In the genomic region with DNA sequence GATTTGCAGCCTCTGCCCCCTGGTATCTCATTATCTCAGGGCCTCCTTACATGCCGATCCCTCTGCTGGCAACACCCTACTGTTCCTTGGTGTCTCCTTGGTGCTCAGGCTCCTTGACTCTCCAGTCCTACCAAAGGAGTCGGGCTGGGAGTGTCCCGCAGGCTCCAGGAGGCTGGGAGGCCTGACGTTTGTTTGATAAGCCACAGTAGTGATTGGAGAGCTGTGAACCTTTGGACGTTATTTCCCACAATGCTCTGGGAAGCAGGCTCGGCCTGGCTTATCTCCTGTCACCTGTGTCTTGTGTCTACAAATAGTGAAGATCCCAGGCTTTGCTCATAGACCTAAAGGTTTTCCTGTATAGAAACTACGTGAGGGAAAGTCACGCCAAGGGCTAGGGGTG, we compare ENCODE assay signal across 12 mouse cellular contexts. TPM values are rescaled to one million over a fixed set of nuclear protein-coding genes. Genes with fewer than 3 reads are reported as not detected.
DNase-seq lines count a peak whose midpoint lies in the region; ATAC-seq and TF ChIP-seq lines count a peak whose summit lies in the region.
"Had no signal": no experiment of that assay in that cellular context is flagged by ENCODE, and none has a peak within 500 bp of the region (broad histone marks: within the 10 kb centered on the region; RNA-seq: fewer than 3 reads in every experiment).

No protein-coding gene starts in this region.

- TF ChIP-seq POLR2A in liver, adult 2 months (IDR thresholded peaks at IDR 0.05; ENCODE audit: extremely low read depth, insufficient read depth, low read length), result 0 out of 2 replicates have a peak, but pooled peaks have one; percentile 15

- H3K27ac ChIP-seq in liver, adult 2 months (replicated peaks; ENCODE audit: insufficient read depth, low read depth, low read length), result peak overlapping the region; percentile 36
- H3K27ac ChIP-seq in stomach, embryonic 14.5 days (ENCODE audit: low read length), result peak overlapping the region; percentile 56; the same call in 1 of the 2 replicates
- H3K27ac ChIP-seq: forebrain, embryonic 15.5 days; hindbrain, embryonic 15.5 days; kidney, postnatal 0 days had no signal

- no peaks in the 10 kb centered on the region for H3K36me3 ChIP-seq in liver, adult 2 months (ENCODE audit: control insufficient read depth, insufficient read depth, low read length)
- H3K36me3 ChIP-seq in stomach, embryonic 14.5 days (ENCODE audit: control insufficient read depth, insufficient read depth, low read length), result peaks cover 10% of the 10 kb centered on the region

- H3K79me2 ChIP-seq in liver, adult 2 months (ENCODE audit: control insufficient read depth, insufficient read depth, low read length), result no peaks in the 10 kb centered on the region

- H3K9me3 ChIP-seq in stomach, embryonic 14.5 days (ENCODE audit: control insufficient read depth, low read depth, low read length), result no peaks in the 10 kb centered on the region
- H3K9me3 ChIP-seq: forebrain, embryonic 15.5 days; hindbrain, embryonic 15.5 days had no signal

- 31% methylated on average over 8 of the region's 8 CpGs for WGBS in liver, adult 2 months
- WGBS in stomach, embryonic 14.5 days, result 65% methylated on average over 8 of the region's 8 CpGs

- TF ChIP-seq CTCF in liver, adult 2 months (IDR thresholded peaks at IDR 0.05; ENCODE audit: low read depth, low read length), result no peak

- no peaks in the 10 kb centered on the region for H3K27me3 ChIP-seq in liver, adult 2 months (ENCODE audit: control insufficient read depth, insufficient read depth, low read length)
- no peaks in the 10 kb centered on the region for H3K27me3 ChIP-seq in stomach, embryonic 14.5 days (ENCODE audit: control insufficient read depth, insufficient read depth, low read length)

- ATAC-seq in stomach, embryonic 14.5 days (ENCODE audit: insufficient number of reproducible peaks, insufficient read depth, low FRiP score, low read depth), result peak; percentile 20; the same call in 1 of the 2 replicates
- ATAC-seq: forebrain, embryonic 15.5 days; midbrain, embryonic 16.5 days had no signal

- peak overlapping the region; percentile 56 for H3K9ac ChIP-seq in liver, adult 2 months (ENCODE audit: low read depth, low read length)
- H3K9ac ChIP-seq in stomach, embryonic 14.5 days (replicated peaks; ENCODE audit: low read depth, low read length), result no peak overlapping the region
- H3K9ac ChIP-seq: forebrain, embryonic 15.5 days; hindbrain, embryonic 15.5 days had no signal

- H3K4me1 ChIP-seq in liver, adult 2 months (ENCODE audit: control insufficient read depth, insufficient read depth, low read length), result peaks cover 16% of the 10 kb centered on the region
- peaks cover 22% of the 10 kb centered on the region; the same call in 1 of the 2 replicates for H3K4me1 ChIP-seq in stomach, embryonic 14.5 days (ENCODE audit: control insufficient read depth, insufficient read depth, low read length)

- H3K4me2 ChIP-seq in stomach, embryonic 14.5 days (replicated peaks; ENCODE audit: low read depth, low read length), result no peak overlapping the region
- H3K4me2 ChIP-seq: forebrain, embryonic 15.5 days; hindbrain, embryonic 15.5 days had no signal

- peak; percentile 50 for DNase-seq in cerebellum, adult 9-11 months
- no peak for DNase-seq in cerebellum, adult 11-12 months
- peak; percentile 78 for DNase-seq in c-Kit-negative CD71-positive TER-119-positive erythroid progenitor cells, embryonic 14.5 days (ENCODE audit: low read depth, low spot score)
- DNase-seq in liver, adult 2 months (ENCODE audit: extremely low read depth, low read depth, low spot score), result peak; percentile 86
- no peak for DNase-seq in neural tube, embryonic 10.5 days (ENCODE audit: extremely low spot score, low spot score)
- DNase-seq in adrenal gland, postnatal 25 days, result no peak
- DNase-seq in lung, adult 18-20 months, result no peak

- H3K4me3 ChIP-seq in liver, adult 2 months (ENCODE audit: insufficient read depth, low read depth, low read length), result peak overlapping the region; percentile 10; the same call in 1 of the 2 replicates
- no peak overlapping the region for H3K4me3 ChIP-seq in stomach, embryonic 14.5 days (ENCODE audit: low read depth, low read length)
- H3K4me3 ChIP-seq: forebrain, embryonic 15.5 days; hindbrain, embryonic 15.5 days had no signal

RNA-seq across cellular contexts. Expression of a gene that starts 3.3 kb away (rescaled TPM):
- total RNA-seq in liver, adult 2 months (2014; rRNA removed), result 13.7 and 20.9 TPM in 2 replicates
- polyA plus RNA-seq in liver, adult 2 months (2012; rRNA removed), result 33.9 and 39.3 TPM in 2 replicates
- 42.8 and 43.1 TPM in 2 replicates for polyA plus RNA-seq in stomach, embryonic 14.5 days (2014; fragmentation: Nextera tagmentation; extraction: Ambion mirVana)
- total RNA-seq in adrenal gland, postnatal 25 days (2021), result 127 and 143 TPM in 2 replicates

RNA-seq across cellular contexts. Expression of a gene that starts 9.5 kb away (rescaled TPM):
- total RNA-seq in liver, adult 2 months (2014; rRNA removed), result 2.7 and 4.1 TPM in 2 replicates
- 10.4 and 11.9 TPM in 2 replicates for polyA plus RNA-seq in liver, adult 2 months (2012; rRNA removed)
- 27.0 and 28.7 TPM in 2 replicates for polyA plus RNA-seq in stomach, embryonic 14.5 days (2014; fragmentation: Nextera tagmentation; extraction: Ambion mirVana)
- total RNA-seq in adrenal gland, postnatal 25 days (2021), result 65.2 and 89.6 TPM in 2 replicates

RNA-seq across cellular contexts. Expression of a gene that starts 12.5 kb away (rescaled TPM):
- total RNA-seq in liver, adult 2 months (2014; rRNA removed), result 7.7 and 10.9 TPM in 2 replicates
- polyA plus RNA-seq in liver, adult 2 months (2012; rRNA removed), result 38.2 and 53.9 TPM in 2 replicates
- 44.5 and 45.1 TPM in 2 replicates for polyA plus RNA-seq in stomach, embryonic 14.5 days (2014; fragmentation: Nextera tagmentation; extraction: Ambion mirVana)
- 50.2 and 62.1 TPM in 2 replicates for total RNA-seq in adrenal gland, postnatal 25 days (2021)

RNA-seq across cellular contexts. Expression of a gene that starts 40.5 kb away (rescaled TPM):
- total RNA-seq in liver, adult 2 months (2014; rRNA removed), result 10.6 and 16.3 TPM in 2 replicates
- 26.5 and 28.0 TPM in 2 replicates for polyA plus RNA-seq in liver, adult 2 months (2012; rRNA removed)
- 0.29 and 0.32 TPM in 2 replicates for polyA plus RNA-seq in stomach, embryonic 14.5 days (2014; fragmentation: Nextera tagmentation; extraction: Ambion mirVana)
- total RNA-seq in adrenal gland, postnatal 25 days (2021), result 0.55 and 1.3 TPM in 2 replicates

RNA-seq across cellular contexts. Expression of a gene that starts 40.8 kb away (rescaled TPM):
- total RNA-seq in liver, adult 2 months (2014; rRNA removed), result 14.8 and 16.7 TPM in 2 replicates
- polyA plus RNA-seq in liver, adult 2 months (2012; rRNA removed), result 21.2 and 29.0 TPM in 2 replicates
- polyA plus RNA-seq in stomach, embryonic 14.5 days (2014; fragmentation: Nextera tagmentation; extraction: Ambion mirVana), result 10.7 and 13.2 TPM in 2 replicates
- total RNA-seq in adrenal gland, postnatal 25 days (2021), result 26.9 and 27.4 TPM in 2 replicates

Comparison
In these comparisons a context has a peak if more than half of its experiments do, and no peak if none do; other contexts are left out.
1. DNase-seq: peak in cerebellum, adult 9-11 months (single experiment), c-Kit-negative CD71-positive TER-119-positive erythroid progenitor cells, embryonic 14.5 days (single experiment) and liver, adult 2 months (single experiment); none in cerebellum, adult 11-12 months (single experiment), neural tube, embryonic 10.5 days (single experiment), adrenal gland, postnatal 25 days (single experiment) and lung, adult 18-20 months (0 of 2).
2. RNA of a gene that starts 9.5 kb away (total RNA-seq): 65.2 to 89.6 TPM in adrenal gland, postnatal 25 days; 2.7 to 4.1 TPM in liver, adult 2 months; every median in the first group is over 10 times any median in the second.